Mouse (Mus musculus): ENCODE measurements around the gene Crhr1. TPM values are rescaled to one million over a fixed set of nuclear protein-coding genes. Genes with fewer than 3 reads are reported as not detected.
A peak's percentile ranks its signal among the peaks of the same experiment; 100 is the strongest.

The Crhr1 gene
- polyA plus RNA-seq, 1 experiment from 2014 or later: 0.39 TPM

DNA sequence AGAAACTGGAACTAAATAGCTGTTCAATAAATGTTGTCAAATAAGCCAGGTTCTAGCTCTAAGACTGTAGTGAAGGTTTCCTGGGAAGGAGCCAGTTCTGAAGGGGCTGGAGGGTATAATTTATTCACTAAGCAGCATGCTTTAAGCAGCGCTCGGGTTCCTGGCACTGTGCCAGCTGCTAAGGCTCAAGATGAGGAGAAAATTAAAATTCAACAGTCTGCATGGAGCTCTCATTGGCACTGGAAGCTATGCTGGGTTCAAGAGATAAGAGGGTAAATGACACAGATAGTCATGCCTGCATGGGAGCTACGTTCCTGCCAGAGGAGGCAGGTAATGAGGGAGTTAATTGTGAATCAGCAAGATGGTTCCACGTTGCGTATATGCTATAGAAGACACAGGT, 26.3 kb upstream of the Crhr1 start:
- H3K27me3 ChIP-seq (ENCODE audit: control insufficient read depth, insufficient read depth, low read length): no peaks in the 10 kb centered on the region
- 54% methylated on average over 5 of the region's 5 CpGs for WGBS

DNA sequence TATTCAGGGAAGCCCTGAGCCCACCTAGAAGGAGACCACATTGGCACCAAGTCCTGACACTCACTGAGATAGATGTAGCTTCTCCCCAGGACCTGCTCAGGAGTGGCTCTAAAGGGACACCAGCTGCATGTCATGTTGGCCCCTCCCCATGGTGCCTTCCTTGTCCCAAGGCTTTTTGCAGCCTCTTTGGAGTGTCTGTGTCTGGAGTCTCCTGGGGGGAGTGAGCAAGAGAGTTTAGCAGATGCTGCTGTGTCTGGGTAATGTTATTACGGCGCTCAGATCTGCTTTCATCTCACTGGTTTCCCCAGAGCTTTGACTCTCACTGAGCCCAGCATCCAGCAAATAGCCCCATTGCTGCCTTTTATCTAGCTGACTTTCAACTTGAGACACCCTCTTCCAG, 25.7 kb upstream of the Crhr1 start:
- ATAC-seq (ENCODE audit: insufficient number of reproducible peaks, insufficient read depth, low FRiP score, low read depth): no peak
- Histone ChIP-seq H3K36me3 (ENCODE audit: control insufficient read depth, insufficient read depth, low read length) (no peaks in the 10 kb centered on the region), H3K27ac (ENCODE audit: low read length) (no peak overlapping the region), H3K4me1 (ENCODE audit: control insufficient read depth, insufficient read depth, low read length) (no peaks in the 10 kb centered on the region), H3K9me3 (ENCODE audit: control insufficient read depth, low read depth, low read length) (no peaks in the 10 kb centered on the region), H3K27me3 (ENCODE audit: control insufficient read depth, insufficient read depth, low read length) (no peaks in the 10 kb centered on the region), H3K4me3 (ENCODE audit: low read depth, low read length) (no peak overlapping the region), H3K4me2 (replicated peaks; ENCODE audit: low read depth, low read length) (no peak overlapping the region), H3K9ac (replicated peaks; ENCODE audit: low read depth, low read length) (no peak overlapping the region)
- 66% methylated on average over 2 of the region's 2 CpGs for WGBS

More for the DNA sequence above, 26.3 kb upstream of the Crhr1 start:
- Histone ChIP-seq H3K4me2 (replicated peaks; ENCODE audit: low read depth, low read length) (no peak overlapping the region), H3K9ac (replicated peaks; ENCODE audit: low read depth, low read length) (no peak overlapping the region), H3K4me1 (ENCODE audit: control insufficient read depth, insufficient read depth, low read length) (no peaks in the 10 kb centered on the region), H3K9me3 (ENCODE audit: control insufficient read depth, low read depth, low read length) (no peaks in the 10 kb centered on the region), H3K36me3 (ENCODE audit: control insufficient read depth, insufficient read depth, low read length) (no peaks in the 10 kb centered on the region), H3K4me3 (ENCODE audit: low read depth, low read length) (no peak overlapping the region), H3K27ac (ENCODE audit: low read length) (no peak overlapping the region)
- ATAC-seq (ENCODE audit: insufficient number of reproducible peaks, insufficient read depth, low FRiP score, low read depth): no peak

DNA sequence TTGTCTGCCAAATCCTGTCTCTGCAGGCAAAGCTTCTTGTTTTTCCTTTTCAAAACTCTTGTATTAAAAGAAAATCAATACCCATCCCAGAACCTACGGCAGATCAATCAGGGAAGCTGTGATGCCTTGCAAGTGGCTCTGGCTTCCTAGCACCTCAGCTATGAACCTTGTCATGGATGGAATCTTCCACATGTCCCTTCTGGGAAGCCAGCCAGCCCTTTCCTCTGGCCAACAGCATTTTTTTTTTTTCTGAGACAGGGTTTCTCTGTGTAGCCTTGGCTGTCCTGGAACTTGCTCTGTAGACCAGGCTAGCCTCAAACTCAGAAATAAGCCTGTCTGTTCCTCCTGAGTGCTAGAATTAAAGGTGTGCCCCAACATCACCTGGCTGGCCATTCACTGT, 22.3 kb upstream of the Crhr1 start:
- Histone ChIP-seq H3K9ac (replicated peaks; ENCODE audit: low read depth, low read length) (no peak overlapping the region), H3K9me3 (ENCODE audit: control insufficient read depth, low read depth, low read length) (no peaks in the 10 kb centered on the region), H3K4me1 (ENCODE audit: control insufficient read depth, insufficient read depth, low read length) (no peaks in the 10 kb centered on the region), H3K4me3 (ENCODE audit: low read depth, low read length) (no peak overlapping the region), H3K27ac (ENCODE audit: low read length) (no peak overlapping the region), H3K4me2 (replicated peaks; ENCODE audit: low read depth, low read length) (no peak overlapping the region), H3K27me3 (ENCODE audit: control insufficient read depth, insufficient read depth, low read length) (no peaks in the 10 kb centered on the region), H3K36me3 (ENCODE audit: control insufficient read depth, insufficient read depth, low read length) (no peaks in the 10 kb centered on the region)
- WGBS: 64% methylated on average over 1 of the region's 1 CpGs
- ATAC-seq (ENCODE audit: insufficient number of reproducible peaks, insufficient read depth, low FRiP score, low read depth): no peak

DNA sequence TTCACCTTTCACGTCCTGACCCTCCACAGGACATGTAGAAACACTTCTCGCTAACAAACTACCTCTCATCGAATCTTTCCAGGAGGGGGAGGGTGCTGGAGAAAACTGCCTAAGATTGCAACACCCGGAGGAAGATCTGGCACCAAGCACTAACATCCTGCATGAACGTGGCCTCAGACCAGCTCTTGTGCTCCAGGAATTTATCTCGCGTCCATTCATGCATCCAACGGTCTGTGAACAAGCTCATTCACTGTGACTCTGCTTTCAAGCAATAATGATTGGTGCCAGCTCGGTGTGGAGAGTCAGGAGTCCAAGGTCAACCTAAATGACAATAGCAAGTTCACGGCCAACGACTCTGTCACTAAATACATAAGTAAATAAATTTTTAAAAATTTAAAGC, 20.8 kb upstream of the Crhr1 start:
- no peak overlapping the region for H3K4me3 ChIP-seq (ENCODE audit: low read depth, low read length)
- no peaks in the 10 kb centered on the region for H3K27me3 ChIP-seq (ENCODE audit: control insufficient read depth, insufficient read depth, low read length)
- no peaks in the 10 kb centered on the region for H3K9me3 ChIP-seq (ENCODE audit: control insufficient read depth, low read depth, low read length)
- H3K4me1 ChIP-seq (ENCODE audit: control insufficient read depth, insufficient read depth, low read length): no peaks in the 10 kb centered on the region
- no peak for ATAC-seq (ENCODE audit: insufficient number of reproducible peaks, insufficient read depth, low FRiP score, low read depth)
- H3K36me3 ChIP-seq (ENCODE audit: control insufficient read depth, insufficient read depth, low read length): no peaks in the 10 kb centered on the region
- WGBS: 74% methylated on average over 11 of the region's 11 CpGs
- H3K9ac ChIP-seq (replicated peaks; ENCODE audit: low read depth, low read length): no peak overlapping the region
- no peak overlapping the region for H3K27ac ChIP-seq (ENCODE audit: low read length)
- H3K4me2 ChIP-seq (replicated peaks; ENCODE audit: low read depth, low read length): no peak overlapping the region

DNA sequence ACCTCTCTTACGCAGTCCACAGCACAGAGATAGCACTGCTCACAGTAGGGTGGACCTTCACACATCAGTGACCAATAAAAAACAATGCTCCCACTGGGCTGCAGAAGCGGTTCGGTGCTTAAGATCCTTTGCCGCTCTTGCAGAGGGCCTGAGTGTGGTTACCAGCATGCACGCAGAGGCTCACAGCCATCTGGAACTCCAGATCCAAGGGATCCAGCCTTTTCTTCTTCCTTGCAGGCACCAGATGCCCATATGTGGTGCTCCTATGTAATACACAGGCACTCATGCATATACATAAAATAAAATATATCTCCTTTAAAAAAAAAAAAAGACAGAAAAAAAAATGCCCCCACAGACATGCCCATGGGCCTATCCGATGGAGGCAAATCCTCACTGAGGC, 19.0 kb upstream of the Crhr1 start:
- Histone ChIP-seq H3K27me3 (ENCODE audit: control insufficient read depth, insufficient read depth, low read length) (no peaks in the 10 kb centered on the region), H3K36me3 (ENCODE audit: control insufficient read depth, insufficient read depth, low read length) (no peaks in the 10 kb centered on the region), H3K4me2 (replicated peaks; ENCODE audit: low read depth, low read length) (no peak overlapping the region), H3K27ac (ENCODE audit: low read length) (no peak overlapping the region), H3K9me3 (ENCODE audit: control insufficient read depth, low read depth, low read length) (no peaks in the 10 kb centered on the region), H3K4me3 (ENCODE audit: low read depth, low read length) (no peak overlapping the region), H3K9ac (replicated peaks; ENCODE audit: low read depth, low read length) (no peak overlapping the region), H3K4me1 (ENCODE audit: control insufficient read depth, insufficient read depth, low read length) (no peaks in the 10 kb centered on the region)
- WGBS: 90% methylated on average over 6 of the region's 6 CpGs
- no peak for ATAC-seq (ENCODE audit: insufficient number of reproducible peaks, insufficient read depth, low FRiP score, low read depth)

DNA sequence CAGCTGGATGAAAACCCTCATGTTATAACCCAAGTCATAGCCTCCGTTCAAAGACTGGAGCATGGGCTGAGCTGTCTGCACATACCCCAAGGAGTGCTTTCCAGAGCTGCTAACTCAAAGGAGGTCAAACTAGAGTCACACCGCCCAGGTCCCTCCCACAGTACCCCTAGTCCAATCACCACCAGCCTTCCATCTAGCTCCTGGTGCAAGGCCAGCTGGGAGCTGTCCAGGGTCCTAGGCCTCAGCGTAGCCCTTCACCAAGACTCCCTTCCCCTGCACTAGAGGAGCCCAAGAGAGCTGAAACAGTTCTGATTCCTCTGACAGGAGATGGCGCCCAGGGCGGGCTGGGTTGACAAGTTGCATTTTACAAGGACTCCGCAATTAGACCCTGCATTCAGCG, 18.0 kb upstream of the Crhr1 start:
- Histone ChIP-seq H3K36me3 (ENCODE audit: control insufficient read depth, insufficient read depth, low read length) (no peaks in the 10 kb centered on the region), H3K27me3 (ENCODE audit: control insufficient read depth, insufficient read depth, low read length) (no peaks in the 10 kb centered on the region), H3K4me3 (ENCODE audit: low read depth, low read length) (no peak overlapping the region), H3K9ac (replicated peaks; ENCODE audit: low read depth, low read length) (no peak overlapping the region), H3K27ac (ENCODE audit: low read length) (no peak overlapping the region), H3K9me3 (ENCODE audit: control insufficient read depth, low read depth, low read length) (no peaks in the 10 kb centered on the region), H3K4me1 (ENCODE audit: control insufficient read depth, insufficient read depth, low read length) (no peaks in the 10 kb centered on the region), H3K4me2 (replicated peaks; ENCODE audit: low read depth, low read length) (no peak overlapping the region)
- ATAC-seq (ENCODE audit: insufficient number of reproducible peaks, insufficient read depth, low FRiP score, low read depth): peak; percentile 89
- WGBS: 2% methylated on average over 7 of the region's 7 CpGs

DNA sequence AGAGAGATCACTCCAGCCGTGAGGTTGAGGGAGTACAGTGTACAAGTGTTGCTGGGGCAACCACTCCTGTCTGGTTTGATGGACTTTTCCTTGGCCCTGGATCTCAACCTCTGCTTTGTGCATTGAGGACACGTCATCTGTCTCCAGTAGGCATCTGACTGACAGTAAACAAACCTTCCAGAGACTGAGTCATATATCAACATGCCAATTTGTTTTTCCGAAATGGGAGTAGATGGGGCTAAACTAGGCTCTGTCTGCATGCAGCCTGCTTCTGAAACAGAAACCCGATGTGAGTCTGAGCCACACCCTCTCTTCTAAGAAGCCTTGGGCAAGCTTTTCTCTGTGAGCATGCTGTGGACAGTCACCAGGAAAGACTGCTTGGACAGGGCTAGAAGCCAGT, 14.3 kb upstream of the Crhr1 start:
- Histone ChIP-seq H3K27me3 (ENCODE audit: control insufficient read depth, insufficient read depth, low read length) (no peaks in the 10 kb centered on the region), H3K4me3 (ENCODE audit: low read depth, low read length) (no peak overlapping the region), H3K4me2 (replicated peaks; ENCODE audit: low read depth, low read length) (no peak overlapping the region), H3K36me3 (ENCODE audit: control insufficient read depth, insufficient read depth, low read length) (no peaks in the 10 kb centered on the region), H3K4me1 (ENCODE audit: control insufficient read depth, insufficient read depth, low read length) (no peaks in the 10 kb centered on the region), H3K9ac (replicated peaks; ENCODE audit: low read depth, low read length) (no peak overlapping the region), H3K27ac (ENCODE audit: low read length) (no peak overlapping the region), H3K9me3 (ENCODE audit: control insufficient read depth, low read depth, low read length) (no peaks in the 10 kb centered on the region)
- WGBS: 43% methylated on average over 4 of the region's 4 CpGs
- ATAC-seq (ENCODE audit: insufficient number of reproducible peaks, insufficient read depth, low FRiP score, low read depth): no peak

DNA sequence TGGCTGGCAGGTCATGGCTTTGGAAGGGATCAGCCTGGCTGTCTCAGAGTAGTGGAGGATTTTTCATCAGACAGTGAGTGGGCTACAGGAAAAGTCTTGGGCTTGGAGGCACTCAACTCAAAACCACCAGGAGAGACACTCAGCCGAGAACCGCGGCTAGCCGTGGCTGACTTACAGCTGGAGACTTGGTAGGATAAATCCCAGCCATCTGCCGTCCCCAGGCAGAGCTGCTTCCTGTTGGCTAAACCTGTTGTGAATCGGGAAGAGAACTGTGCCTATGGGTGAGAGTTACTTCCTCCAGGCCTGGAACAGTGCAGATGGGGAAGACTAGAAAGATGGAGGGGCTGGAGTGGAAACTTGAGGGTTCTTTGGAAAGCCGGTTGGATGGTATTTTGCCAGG, 9.7 kb upstream of the Crhr1 start:
- no peaks in the 10 kb centered on the region for H3K9me3 ChIP-seq (ENCODE audit: control insufficient read depth, low read depth, low read length)
- no peak overlapping the region for H3K27ac ChIP-seq (ENCODE audit: low read length)
- ATAC-seq (ENCODE audit: insufficient number of reproducible peaks, insufficient read depth, low FRiP score, low read depth): no peak
- no peak overlapping the region for H3K4me2 ChIP-seq (replicated peaks; ENCODE audit: low read depth, low read length)
- no peaks in the 10 kb centered on the region for H3K36me3 ChIP-seq (ENCODE audit: control insufficient read depth, insufficient read depth, low read length)
- 71% methylated on average over 7 of the region's 7 CpGs for WGBS
- no peaks in the 10 kb centered on the region for H3K4me1 ChIP-seq (ENCODE audit: control insufficient read depth, insufficient read depth, low read length)
- H3K4me3 ChIP-seq (ENCODE audit: low read depth, low read length): no peak overlapping the region
- no peak overlapping the region for H3K9ac ChIP-seq (replicated peaks; ENCODE audit: low read depth, low read length)
- H3K27me3 ChIP-seq (ENCODE audit: control insufficient read depth, insufficient read depth, low read length): no peaks in the 10 kb centered on the region

DNA sequence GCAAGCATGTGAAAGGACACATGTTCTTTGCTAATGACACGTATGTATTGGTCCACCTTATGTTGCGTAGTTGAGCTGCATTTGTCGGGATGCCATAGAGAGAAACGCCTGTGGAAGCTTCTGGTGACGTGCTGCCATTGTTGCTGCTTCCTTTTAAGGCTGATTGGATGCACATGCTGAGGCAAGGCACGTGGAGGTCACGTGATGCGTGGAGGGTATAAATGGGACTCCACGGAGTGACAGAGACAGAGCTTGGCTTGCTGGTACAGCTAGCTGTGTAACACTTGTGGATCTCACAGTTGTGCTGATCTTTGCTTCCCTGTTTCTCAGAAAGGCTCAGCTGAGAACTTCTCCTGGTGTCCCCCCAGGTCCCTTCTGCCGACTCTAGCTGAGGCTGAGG, 9.2 kb upstream of the Crhr1 start:
- ATAC-seq (ENCODE audit: insufficient number of reproducible peaks, insufficient read depth, low FRiP score, low read depth): no peak
- no peaks in the 10 kb centered on the region for H3K36me3 ChIP-seq (ENCODE audit: control insufficient read depth, insufficient read depth, low read length)
- no peak overlapping the region for H3K4me3 ChIP-seq (ENCODE audit: low read depth, low read length)
- H3K4me1 ChIP-seq (ENCODE audit: control insufficient read depth, insufficient read depth, low read length): no peaks in the 10 kb centered on the region
- no peak overlapping the region for H3K27ac ChIP-seq (ENCODE audit: low read length)
- H3K9me3 ChIP-seq (ENCODE audit: control insufficient read depth, low read depth, low read length): no peaks in the 10 kb centered on the region
- no peaks in the 10 kb centered on the region for H3K27me3 ChIP-seq (ENCODE audit: control insufficient read depth, insufficient read depth, low read length)
- H3K4me2 ChIP-seq (replicated peaks; ENCODE audit: low read depth, low read length): no peak overlapping the region
- 84% methylated on average over 10 of the region's 10 CpGs for WGBS
- no peak overlapping the region for H3K9ac ChIP-seq (replicated peaks; ENCODE audit: low read depth, low read length)

All from stomach, embryonic 14.5 days (tissue).